In genomic region chr13:89539887-89540264, GRCm38 (mm10) we compare ENCODE assay signal across 9 mouse cellular contexts. TPM values are rescaled to one million over a fixed set of nuclear protein-coding genes. Genes with fewer than 3 reads are reported as not detected.
DNase-seq lines count a peak whose midpoint lies in the region; ATAC-seq and TF ChIP-seq lines count a peak whose summit lies in the region.
"Had no signal": no experiment of that assay in that cellular context is flagged by ENCODE, and none has a peak within 500 bp of the region (broad histone marks: within the 10 kb centered on the region; RNA-seq: fewer than 3 reads in every experiment).

No protein-coding gene starts in this region.

- intact Hi-C loops in left cerebral cortex, adult 2 months (cut with DNase I) = loop anchor here (5.0 kb wide), 1 partner anchor 718 kb away; the partner anchor contains the start of gene Edil3
- intact Hi-C loops in left cerebral cortex, postnatal 4 days (cut with DNase I) = loop anchor here (10.0 kb wide), 1 partner anchor 715 kb away; the partner anchor contains the start of gene Edil3

- H3K27me3 ChIP-seq in forebrain, embryonic 13.5 days = no peaks in the 10 kb centered on the region
- H3K27me3 ChIP-seq in limb, embryonic 14.5 days (ENCODE audit: control insufficient read depth, insufficient read depth, low read length) = no peaks in the 10 kb centered on the region
- H3K27me3 ChIP-seq in neural tube, embryonic 14.5 days (ENCODE audit: control insufficient read depth, insufficient read depth, low read length) = no peaks in the 10 kb centered on the region

- H3K27ac ChIP-seq in left cerebral cortex, adult 2 months = no peak overlapping the region
- no peak overlapping the region for H3K27ac ChIP-seq in forebrain, embryonic 13.5 days
- peak overlapping the region; percentile 82 for H3K27ac ChIP-seq in limb, embryonic 14.5 days (replicated peaks; ENCODE audit: low read depth, low read length)
- H3K27ac ChIP-seq in neural tube, embryonic 14.5 days (ENCODE audit: low read depth, low read length) = no peak overlapping the region

- no peak for ATAC-seq in forebrain, embryonic 13.5 days
- ATAC-seq in limb, embryonic 14.5 days (ENCODE audit: low FRiP score, low read depth) = peak; percentile 14; the same call in 1 of the 2 replicates
- ATAC-seq in neural tube, embryonic 14.5 days (ENCODE audit: low read depth) = no peak

- no peak overlapping the region for H3K9ac ChIP-seq in forebrain, embryonic 13.5 days
- H3K9ac ChIP-seq in limb, embryonic 14.5 days (ENCODE audit: low read depth, low read length, severe bottlenecking) = peak overlapping the region; percentile 71
- no peak overlapping the region; the same call in 1 of the 2 replicates for H3K9ac ChIP-seq in neural tube, embryonic 14.5 days (replicated peaks; ENCODE audit: low read depth, low read length)

- no peak for DNase-seq in left cerebral cortex, adult 2 months (ENCODE audit: extremely low spot score in 1 of 2, low spot score in 2 of 2)
- DNase-seq in left cerebral cortex, postnatal 4 days = no peak
- DNase-seq in limb, embryonic 14.5 days (ENCODE audit: low spot score) = no peak
- DNase-seq in frontal cortex, postnatal 10 days (ENCODE audit: low spot score in 2 of 2) = no peak
- DNase-seq in urinary bladder, postnatal 25 days (ENCODE audit: low spot score) = no peak
- DNase-seq in frontal cortex, adult 2 months (ENCODE audit: extremely low spot score in 1 of 2, low spot score in 1 of 2) = no peak

- H3K9me3 ChIP-seq in forebrain, embryonic 13.5 days (replicated peaks) = no peaks in the 10 kb centered on the region
- H3K9me3 ChIP-seq in limb, embryonic 14.5 days (ENCODE audit: control insufficient read depth, low read length) = no peaks in the 10 kb centered on the region
- no peaks in the 10 kb centered on the region for H3K9me3 ChIP-seq in neural tube, embryonic 14.5 days (ENCODE audit: control insufficient read depth, low read length)

- no peak for TF ChIP-seq CTCF in left cerebral cortex, adult 2 months (IDR thresholded peaks at IDR 0.05)

- no peak for TF ChIP-seq POLR2A in limb, embryonic 14.5 days (IDR thresholded peaks at IDR 0.05; ENCODE audit: borderline replicate concordance, extremely low read depth, insufficient read depth, insufficient read length)

- WGBS in forebrain, embryonic 13.5 days = 55% methylated on average over 11 of the region's 11 CpGs
- WGBS in limb, embryonic 14.5 days = 4% methylated on average over 9 of the region's 11 CpGs
- 35% methylated on average over 11 of the region's 11 CpGs for WGBS in neural tube, embryonic 14.5 days

- H3K4me1 ChIP-seq in forebrain, embryonic 13.5 days = peaks cover 8% of the 10 kb centered on the region; the same call in 1 of the 2 replicates
- peaks cover 8% of the 10 kb centered on the region; the same call in 1 of the 2 replicates for H3K4me1 ChIP-seq in limb, embryonic 14.5 days (ENCODE audit: control insufficient read depth, insufficient read depth, low read length)
- H3K4me1 ChIP-seq in neural tube, embryonic 14.5 days (ENCODE audit: control insufficient read depth, insufficient read depth, low read length) = no peaks in the 10 kb centered on the region

- H3K4me3 ChIP-seq in left cerebral cortex, adult 2 months = peak overlapping the region; percentile 53
- H3K4me3 ChIP-seq in forebrain, embryonic 13.5 days = peak overlapping the region; percentile 54
- H3K4me3 ChIP-seq in limb, embryonic 14.5 days (replicated peaks; ENCODE audit: low read length) = peak overlapping the region; percentile 59
- H3K4me3 ChIP-seq in neural tube, embryonic 14.5 days (ENCODE audit: low read depth, low read length) = no peak overlapping the region; the same call in 1 of the 2 replicates

- peak overlapping the region; percentile 90 for H3K4me2 ChIP-seq in forebrain, embryonic 13.5 days
- peak overlapping the region; percentile 91 for H3K4me2 ChIP-seq in limb, embryonic 14.5 days (replicated peaks; ENCODE audit: low read depth, low read length, severe bottlenecking)
- peak overlapping the region; percentile 70 for H3K4me2 ChIP-seq in neural tube, embryonic 14.5 days (ENCODE audit: low read depth, low read length)

- no peaks in the 10 kb centered on the region for H3K36me3 ChIP-seq in forebrain, embryonic 13.5 days (ENCODE audit: poor library complexity, severe bottlenecking)
- no peaks in the 10 kb centered on the region for H3K36me3 ChIP-seq in limb, embryonic 14.5 days (ENCODE audit: control insufficient read depth, insufficient read depth, low read length)
- no peaks in the 10 kb centered on the region for H3K36me3 ChIP-seq in neural tube, embryonic 14.5 days (ENCODE audit: control insufficient read depth, insufficient read depth, low read length)
- H3K36me3 ChIP-seq: G1E had no signal

RNA-seq across cellular contexts. Expression of gene Hapln1, which starts 0.3 kb away (rescaled TPM):
- total RNA-seq in left cerebral cortex, adult 2 months (2021) = 10 to 100 TPM; 20.3 to 23.7 TPM
- total RNA-seq in left cerebral cortex, postnatal 4 days (2021) = 10 to 100 TPM; 10.7 to 12.6 TPM
- polyA plus RNA-seq in forebrain, embryonic 13.5 days (2015; fragmentation: Nextera tagmentation; extraction: Ambion mirVana) = 0.76 and 1.2 TPM in 2 replicates
- 91.9 and 109 TPM in 2 replicates for polyA plus RNA-seq in limb, embryonic 14.5 days (2012; rRNA removed)
- polyA plus RNA-seq in limb, embryonic 14.5 days (2014; fragmentation: Nextera tagmentation; extraction: Ambion mirVana) = 41.8 and 46.1 TPM in 2 replicates
- 0.61 and 1.2 TPM in 2 replicates for polyA plus RNA-seq in neural tube, embryonic 14.5 days (2014; fragmentation: Nextera tagmentation; extraction: Ambion mirVana)
- 22.2 and 24.4 TPM in 2 replicates for polyA plus RNA-seq in frontal cortex, adult 2 months (2012; rRNA removed)
- polyA plus RNA-seq: G1E had no signal

Comparison
In these comparisons a context has a peak if more than half of its experiments do, and no peak if none do; other contexts are left out.
1. RNA of gene Hapln1, which starts 0.3 kb away (polyA plus RNA-seq): 41.8 to 109 TPM in limb, embryonic 14.5 days and 22.2 to 24.4 TPM in frontal cortex, adult 2 months; 0.61 to 1.2 TPM in neural tube, embryonic 14.5 days and 0.76 to 1.2 TPM in forebrain, embryonic 13.5 days; every median in the first group is over 10 times any median in the second.
2. Peak in every context shown above with its lines, with median percentiles within 50 percentile points of each other: H3K4me2 ChIP-seq.